Mouse (Mus musculus) olfactory bulb, adult 2 months (tissue): Measurements from ENCODE around the gene Fgfr2. TPM values are rescaled to one million over a fixed set of nuclear protein-coding genes. Genes with fewer than 3 reads are reported as not detected.

Experiments used
- H3K27ac ChIP-seq: fragments of 200-500 bp; 2 replicates; pipeline ENCODE4 v1.5.1; 2012; ENCODE audit warnings: low read depth, low read length; ENCODE audit not compliant: insufficient read depth
- H3K4me1 ChIP-seq: fragments of 200-500 bp; 2 replicates; pipeline ENCODE4 v1.6.1; 2012; ENCODE audit warnings: low read length; ENCODE audit not compliant: control insufficient read depth, insufficient read depth
- H3K4me3 ChIP-seq: fragments of 200-500 bp; 2 replicates; pipeline ENCODE4 v1.5.1; 2012; ENCODE audit warnings: mild to moderate bottlenecking, low read depth, low read length, moderate library complexity; ENCODE audit not compliant: insufficient read depth
- CTCF ChIP-seq: fragments of 200-500 bp; IDR thresholded peaks from 2 replicates; pipeline ENCODE4 v1.5.1; 2012; ENCODE audit warnings: low read depth, mild to moderate bottlenecking, low read length, moderate library complexity; ENCODE audit not compliant: insufficient read depth
- POLR2A ChIP-seq: fragments of 200-500 bp; IDR thresholded peaks from 2 replicates; pipeline ENCODE4 v1.6.1; 2012; ENCODE audit warnings: mild to moderate bottlenecking, low read depth, low read length, moderate library complexity; ENCODE audit not compliant: insufficient read depth
- WGBS: fragments of 180-500 bp; shearing (Covaris S2); methylation state at CpG from one replicate; pipeline ENCODE4 v1.1.7; 2018; 5-methylcytosine and 5-hydroxymethylcytosine counted together
- polyA plus RNA-seq: library from polyadenylated mRNA; stranded (reverse); fragments of >200 nt; gene quantifications from 2 replicates; pipeline ENCODE4 v1.2.4, GENCODE M21; 2012; ENCODE audit warnings: low replicate concordance; ENCODE audit not compliant: missing spikeins, insufficient read depth, insufficient read length

Gene Fgfr2
- polyA plus RNA-seq, 1 experiment: not detected

GRCm38 (mm10) chr7:130114436-130114835 lies 3008.7 kb downstream of the Fgfr2 start:
- TF ChIP-seq CTCF (no peak), POLR2A (no peak)
- no peak overlapping the region for H3K4me3 ChIP-seq
- no peak overlapping the region for H3K27ac ChIP-seq
- H3K4me1 ChIP-seq: no peaks in the 10 kb centered on the region
- 69% methylated on average over 4 of the region's 4 CpGs for WGBS

Other genes with a start within 250 kb of the Fgfr2 start
- not detected in 2 replicates for gene Zranb1, start 192.2 kb downstream of the Fgfr2 start, polyA plus RNA-seq
- not detected in 2 replicates for gene Ctbp2, start 1.0 kb upstream of the Fgfr2 start, polyA plus RNA-seq